Mouse (Mus musculus): Measurements from ENCODE around the gene Tmc7. TPM values are rescaled to one million over a fixed set of nuclear protein-coding genes. Genes with fewer than 3 reads are reported as not detected.
A peak's percentile ranks its signal among the peaks of the same experiment; 100 is the strongest.

Tmc7 gene
- polyA plus RNA-seq, 1 experiment from 2014 or later = 7.3 TPM

GRCm38 (mm10) chr7:118532519-118533177 lies 51.9 kb downstream of the Tmc7 start:
- ATAC-seq = peak; percentile 95
- no peaks in the 10 kb centered on the region for H3K36me3 ChIP-seq (ENCODE audit: control insufficient read depth, insufficient read depth, low read length)
- H3K9ac ChIP-seq (ENCODE audit: low read depth, low read length) = peak overlapping the region; percentile 79
- peak overlapping the region; percentile 66 for H3K4me3 ChIP-seq (ENCODE audit: low read depth, low read length)
- 1% methylated on average over 36 of the region's 36 CpGs for WGBS
- no peaks in the 10 kb centered on the region for H3K27me3 ChIP-seq (ENCODE audit: control insufficient read depth, insufficient read depth, low read depth, low read length)
- peak overlapping the region; percentile 98 for H3K27ac ChIP-seq (ENCODE audit: low read length)
- peak overlapping the region; percentile 58 for H3K4me2 ChIP-seq (ENCODE audit: low read length)
- H3K9me3 ChIP-seq (replicated peaks; ENCODE audit: control insufficient read depth, low read length, poor library complexity, severe bottlenecking) = no peaks in the 10 kb centered on the region
- H3K4me1 ChIP-seq (ENCODE audit: control insufficient read depth, insufficient read depth, low read length) = peaks cover 8% of the 10 kb centered on the region

- Histone ChIP-seq H3K4me1 (ENCODE audit: control insufficient read depth, insufficient read depth, low read length) (no peaks in the 10 kb centered on the region), H3K36me3 (ENCODE audit: control insufficient read depth, insufficient read depth, low read length) (peaks cover 3% of the 10 kb centered on the region; the same call in 1 of the 2 replicates), H3K9me3 (replicated peaks; ENCODE audit: control insufficient read depth, low read length, poor library complexity, severe bottlenecking) (no peaks in the 10 kb centered on the region), H3K4me3 (ENCODE audit: low read depth, low read length) (no peak overlapping the region), H3K27me3 (ENCODE audit: control insufficient read depth, insufficient read depth, low read depth, low read length) (no peaks in the 10 kb centered on the region), H3K4me2 (ENCODE audit: low read length) (no peak overlapping the region), H3K9ac (ENCODE audit: low read depth, low read length) (no peak overlapping the region), H3K27ac (ENCODE audit: low read length) (no peak overlapping the region)
- ATAC-seq = no peak
- WGBS = 82% methylated on average over 4 of the region's 4 CpGs
These were observed 57.6 kb downstream of the Tmc7 start for GRCm38 (mm10) chr7:118526967-118527366.

- peaks cover 3% of the 10 kb centered on the region; the same call in 1 of the 2 replicates for H3K36me3 ChIP-seq (ENCODE audit: control insufficient read depth, insufficient read depth, low read length)
- ATAC-seq = no peak
- no peak overlapping the region for H3K9ac ChIP-seq (ENCODE audit: low read depth, low read length)
- WGBS = 84% methylated on average over 5 of the region's 5 CpGs
- no peak overlapping the region for H3K4me3 ChIP-seq (ENCODE audit: low read depth, low read length)
- H3K9me3 ChIP-seq (replicated peaks; ENCODE audit: control insufficient read depth, low read length, poor library complexity, severe bottlenecking) = no peaks in the 10 kb centered on the region
- H3K27me3 ChIP-seq (ENCODE audit: control insufficient read depth, insufficient read depth, low read depth, low read length) = no peaks in the 10 kb centered on the region
- H3K4me1 ChIP-seq (ENCODE audit: control insufficient read depth, insufficient read depth, low read length) = no peaks in the 10 kb centered on the region
- H3K4me2 ChIP-seq (ENCODE audit: low read length) = no peak overlapping the region
- H3K27ac ChIP-seq (ENCODE audit: low read length) = no peak overlapping the region
These were observed 62.5 kb downstream of the Tmc7 start for GRCm38 (mm10) chr7:118522077-118522476.

- Histone ChIP-seq H3K9me3 (replicated peaks; ENCODE audit: control insufficient read depth, low read length, poor library complexity, severe bottlenecking) (no peaks in the 10 kb centered on the region), H3K36me3 (ENCODE audit: control insufficient read depth, insufficient read depth, low read length) (no peaks in the 10 kb centered on the region), H3K4me1 (ENCODE audit: control insufficient read depth, insufficient read depth, low read length) (no peaks in the 10 kb centered on the region), H3K4me2 (ENCODE audit: low read length) (no peak overlapping the region), H3K27me3 (ENCODE audit: control insufficient read depth, insufficient read depth, low read depth, low read length) (no peaks in the 10 kb centered on the region), H3K27ac (ENCODE audit: low read length) (no peak overlapping the region), H3K9ac (ENCODE audit: low read depth, low read length) (no peak overlapping the region), H3K4me3 (ENCODE audit: low read depth, low read length) (no peak overlapping the region)
- WGBS = 92% methylated on average over 8 of the region's 8 CpGs
- ATAC-seq = no peak
These were observed 64.9 kb downstream of the Tmc7 start for GRCm38 (mm10) chr7:118519661-118520060.

- no peaks in the 10 kb centered on the region for H3K9me3 ChIP-seq (replicated peaks; ENCODE audit: control insufficient read depth, low read length, poor library complexity, severe bottlenecking)
- H3K9ac ChIP-seq (ENCODE audit: low read depth, low read length) = no peak overlapping the region
- H3K36me3 ChIP-seq (ENCODE audit: control insufficient read depth, insufficient read depth, low read length) = no peaks in the 10 kb centered on the region
- no peaks in the 10 kb centered on the region for H3K27me3 ChIP-seq (ENCODE audit: control insufficient read depth, insufficient read depth, low read depth, low read length)
- 1% methylated on average over 18 of the region's 18 CpGs for WGBS
- ATAC-seq = peak; percentile 66; the same call in 1 of the 2 replicates
- H3K4me3 ChIP-seq (ENCODE audit: low read depth, low read length) = no peak overlapping the region
- H3K4me2 ChIP-seq (ENCODE audit: low read length) = no peak overlapping the region; the same call in 1 of the 2 replicates
- H3K27ac ChIP-seq (ENCODE audit: low read length) = no peak overlapping the region
- no peaks in the 10 kb centered on the region for H3K4me1 ChIP-seq (ENCODE audit: control insufficient read depth, insufficient read depth, low read length)
These were observed 65.8 kb downstream of the Tmc7 start for GRCm38 (mm10) chr7:118518687-118519086.

- ATAC-seq = no peak
- Histone ChIP-seq H3K9me3 (replicated peaks; ENCODE audit: control insufficient read depth, low read length, poor library complexity, severe bottlenecking) (no peaks in the 10 kb centered on the region), H3K27me3 (ENCODE audit: control insufficient read depth, insufficient read depth, low read depth, low read length) (no peaks in the 10 kb centered on the region), H3K4me3 (ENCODE audit: low read depth, low read length) (no peak overlapping the region), H3K4me2 (ENCODE audit: low read length) (no peak overlapping the region), H3K9ac (ENCODE audit: low read depth, low read length) (no peak overlapping the region), H3K36me3 (ENCODE audit: control insufficient read depth, insufficient read depth, low read length) (no peaks in the 10 kb centered on the region), H3K27ac (ENCODE audit: low read length) (no peak overlapping the region), H3K4me1 (ENCODE audit: control insufficient read depth, insufficient read depth, low read length) (no peaks in the 10 kb centered on the region)
- 72% methylated on average over 2 of the region's 2 CpGs for WGBS
These were observed 66.7 kb downstream of the Tmc7 start for GRCm38 (mm10) chr7:118517819-118518218.

GRCm38 (mm10) chr7:118508556-118508955 lies 76.0 kb downstream of the Tmc7 start:
- H3K4me2 ChIP-seq (ENCODE audit: low read length) = no peak overlapping the region
- H3K36me3 ChIP-seq (ENCODE audit: control insufficient read depth, insufficient read depth, low read length) = no peaks in the 10 kb centered on the region
- no peaks in the 10 kb centered on the region for H3K9me3 ChIP-seq (replicated peaks; ENCODE audit: control insufficient read depth, low read length, poor library complexity, severe bottlenecking)
- no peak for ATAC-seq
- no peak overlapping the region for H3K4me3 ChIP-seq (ENCODE audit: low read depth, low read length)
- WGBS = 79% methylated on average over 7 of the region's 7 CpGs
- no peak overlapping the region for H3K27ac ChIP-seq (ENCODE audit: low read length)
- no peak overlapping the region for H3K9ac ChIP-seq (ENCODE audit: low read depth, low read length)
- H3K27me3 ChIP-seq (ENCODE audit: control insufficient read depth, insufficient read depth, low read depth, low read length) = no peaks in the 10 kb centered on the region
- H3K4me1 ChIP-seq (ENCODE audit: control insufficient read depth, insufficient read depth, low read length) = no peaks in the 10 kb centered on the region

GRCm38 (mm10) chr7:118503844-118504243 lies 80.7 kb downstream of the Tmc7 start:
- 61% methylated on average over 4 of the region's 4 CpGs for WGBS

GRCm38 (mm10) chr7:118502333-118502732 lies 82.2 kb downstream of the Tmc7 start:
- Histone ChIP-seq H3K36me3 (ENCODE audit: control insufficient read depth, insufficient read depth, low read length) (no peaks in the 10 kb centered on the region), H3K4me3 (ENCODE audit: low read depth, low read length) (no peak overlapping the region), H3K4me2 (ENCODE audit: low read length) (peak overlapping the region; percentile 22; the same call in 1 of the 2 replicates), H3K27me3 (ENCODE audit: control insufficient read depth, insufficient read depth, low read depth, low read length) (no peaks in the 10 kb centered on the region), H3K27ac (ENCODE audit: low read length) (no peak overlapping the region), H3K9ac (ENCODE audit: low read depth, low read length) (no peak overlapping the region), H3K9me3 (replicated peaks; ENCODE audit: control insufficient read depth, low read length, poor library complexity, severe bottlenecking) (no peaks in the 10 kb centered on the region), H3K4me1 (ENCODE audit: control insufficient read depth, insufficient read depth, low read length) (no peaks in the 10 kb centered on the region)
- ATAC-seq = no peak
- 63% methylated on average over 8 of the region's 8 CpGs for WGBS

More at GRCm38 (mm10) chr7:118503844-118504243, 80.7 kb downstream of the Tmc7 start:
- no peak overlapping the region for H3K4me3 ChIP-seq (ENCODE audit: low read depth, low read length)
- no peaks in the 10 kb centered on the region for H3K4me1 ChIP-seq (ENCODE audit: control insufficient read depth, insufficient read depth, low read length)
- ATAC-seq = no peak
- no peak overlapping the region for H3K9ac ChIP-seq (ENCODE audit: low read depth, low read length)
- no peaks in the 10 kb centered on the region for H3K9me3 ChIP-seq (replicated peaks; ENCODE audit: control insufficient read depth, low read length, poor library complexity, severe bottlenecking)
- H3K36me3 ChIP-seq (ENCODE audit: control insufficient read depth, insufficient read depth, low read length) = no peaks in the 10 kb centered on the region
- H3K27ac ChIP-seq (ENCODE audit: low read length) = no peak overlapping the region
- H3K4me2 ChIP-seq (ENCODE audit: low read length) = no peak overlapping the region
- H3K27me3 ChIP-seq (ENCODE audit: control insufficient read depth, insufficient read depth, low read depth, low read length) = no peaks in the 10 kb centered on the region

Data from midbrain, embryonic 16.5 days (tissue).